Mouse (Mus musculus) cerebellum, adult 9-11 months (tissue): ENCODE measurements around the gene Fgfr2.

ENCODE experiments used
- DNase-seq: peaks from one replicate; pipeline ENCODE4 v3.0.0; 2022

Fgfr2 gene

GRCm38 (mm10) chr7:132641606-132642005 is 481.5 kb downstream of the Fgfr2 start:
- no peak for DNase-seq

- DNase-seq = no peak
Observed at GRCm38 (mm10) chr7:132640946-132641345, 482.2 kb downstream of the Fgfr2 start.

GRCm38 (mm10) chr7:132638446-132639087 is 484.6 kb downstream of the Fgfr2 start:
- DNase-seq = peak; percentile 55

- no peak for DNase-seq
Observed at GRCm38 (mm10) chr7:132637292-132637691, 485.9 kb downstream of the Fgfr2 start.

- DNase-seq = peak; percentile 22
Observed at GRCm38 (mm10) chr7:132631313-132631712, 491.8 kb downstream of the Fgfr2 start.

- DNase-seq = no peak
Observed at GRCm38 (mm10) chr7:132627448-132627847, 495.7 kb downstream of the Fgfr2 start.

- no peak for DNase-seq
Observed at GRCm38 (mm10) chr7:132626174-132626573, 497.0 kb downstream of the Fgfr2 start.

GRCm38 (mm10) chr7:132624161-132624560 is 499.0 kb downstream of the Fgfr2 start:
- no peak for DNase-seq

- no peak for DNase-seq
Observed at GRCm38 (mm10) chr7:132619975-132620918, 502.9 kb downstream of the Fgfr2 start.

- no peak for DNase-seq
Observed at GRCm38 (mm10) chr7:132619549-132619948, 503.6 kb downstream of the Fgfr2 start.

GRCm38 (mm10) chr7:132617021-132617564 is 506.1 kb downstream of the Fgfr2 start:
- DNase-seq = no peak

GRCm38 (mm10) chr7:132616391-132616790 is 506.8 kb downstream of the Fgfr2 start:
- no peak for DNase-seq

- DNase-seq = no peak
Observed at GRCm38 (mm10) chr7:132615346-132615745, 507.8 kb downstream of the Fgfr2 start.

GRCm38 (mm10) chr7:132611530-132611929 is 511.6 kb downstream of the Fgfr2 start:
- DNase-seq = no peak

- peak; percentile 55 for DNase-seq
Observed at GRCm38 (mm10) chr7:132610468-132611318, 512.5 kb downstream of the Fgfr2 start, which contains the start of gene Lhpp. Gene Lhpp, plus strand, starts transcription at chr7:132610638.

GRCm38 (mm10) chr7:132608316-132609020 is 514.7 kb downstream of the Fgfr2 start:
- peak; percentile 22 for DNase-seq

GRCm38 (mm10) chr7:132605689-132606088 is 517.5 kb downstream of the Fgfr2 start:
- DNase-seq = no peak

- no peak for DNase-seq
Observed at GRCm38 (mm10) chr7:132604720-132605119, 518.4 kb downstream of the Fgfr2 start.

GRCm38 (mm10) chr7:132600926-132601325 is 522.2 kb downstream of the Fgfr2 start:
- DNase-seq = no peak

GRCm38 (mm10) chr7:132600026-132600425 is 523.1 kb downstream of the Fgfr2 start:
- DNase-seq = no peak

- DNase-seq = no peak
Observed at GRCm38 (mm10) chr7:132599071-132599975, 523.8 kb downstream of the Fgfr2 start, which contains the start of gene Nkx1-2. Gene Nkx1-2, minus strand, starts transcription at chr7:132599637.
